Mouse (Mus musculus) intestine, embryonic 14.5 days (tissue): ENCODE measurements around the gene Srbd1. TPM values are rescaled to one million over a fixed set of nuclear protein-coding genes. Genes with fewer than 3 reads are reported as not detected.

ENCODE experiments used
- ATAC-seq: fragments of 200-750 bp; cut with Nextera tagmentation; replicated peaks from 2 replicates; pipeline ENCODE4 v1.8.0; 2017; ENCODE audit warnings: low read depth, moderate number of reproducible peaks, moderate TSS enrichment, moderate library complexity; ENCODE audit not compliant: low FRiP score, low TSS enrichment
- DNase-seq: peaks from one replicate; pipeline ENCODE4 v3.0.0-alpha.2; 2018; ENCODE audit warnings: low spot score
- H3K27ac ChIP-seq: fragments of 300-500 bp; sonication (generic); 2 replicates; pipeline ENCODE4 v1.5.1; 2014; ENCODE audit warnings: low read depth, mild to moderate bottlenecking, control low read depth
- H3K27me3 ChIP-seq: fragments of 300-500 bp; sonication (generic); replicated peaks from 2 replicates; pipeline ENCODE4 v1.6.1; 2014; ENCODE audit warnings: low read length, control low read depth; ENCODE audit not compliant: control insufficient read depth, insufficient read depth
- H3K36me3 ChIP-seq: fragments of 300-500 bp; sonication (generic); 2 replicates; pipeline ENCODE4 v1.6.1; 2014; ENCODE audit warnings: low read length, control low read depth; ENCODE audit not compliant: control insufficient read depth, insufficient read depth
- H3K4me1 ChIP-seq: fragments of 300-500 bp; sonication (generic); replicated peaks from 2 replicates; pipeline ENCODE4 v1.6.1; 2014; ENCODE audit warnings: low read length, control low read depth, mixed read lengths; ENCODE audit not compliant: control insufficient read depth, insufficient read depth
- H3K4me2 ChIP-seq: fragments of 300-500 bp; sonication (generic); 2 replicates; pipeline ENCODE4 v1.6.1; 2014; ENCODE audit warnings: low read length
- H3K4me3 ChIP-seq: fragments of 300-500 bp; sonication (generic); 2 replicates; pipeline ENCODE4 v1.5.1; 2014; ENCODE audit warnings: low read depth, low read length, control low read depth, mixed read lengths
- H3K9ac ChIP-seq: fragments of 300-500 bp; sonication (generic); 2 replicates; pipeline ENCODE4 v1.6.1; 2014; ENCODE audit warnings: mild to moderate bottlenecking, low read length
- H3K9me3 ChIP-seq: fragments of 300-500 bp; sonication (generic); 2 replicates; pipeline ENCODE4 v1.6.1; 2016; ENCODE audit warnings: low read length, control low read depth; ENCODE audit not compliant: control insufficient read depth
- WGBS: fragments of 180-500 bp; shearing (Covaris S2); extraction: QIAGEN DNeasy Blood & Tissue Kit; methylation state at CpG from one replicate; pipeline ENCODE4 v1.1.7; 2014; 5-methylcytosine and 5-hydroxymethylcytosine counted together
- polyA plus RNA-seq: library from polyadenylated mRNA; unstranded; fragments of >200 nt; fragmentation: Nextera tagmentation; extraction: Ambion mirVana; gene quantifications from 2 replicates; pipeline ENCODE4 v1.2.1, GENCODE M21; 2014

Srbd1 gene
- polyA plus RNA-seq, 1 experiment from 2014 or later = 7.5 TPM

DNA sequence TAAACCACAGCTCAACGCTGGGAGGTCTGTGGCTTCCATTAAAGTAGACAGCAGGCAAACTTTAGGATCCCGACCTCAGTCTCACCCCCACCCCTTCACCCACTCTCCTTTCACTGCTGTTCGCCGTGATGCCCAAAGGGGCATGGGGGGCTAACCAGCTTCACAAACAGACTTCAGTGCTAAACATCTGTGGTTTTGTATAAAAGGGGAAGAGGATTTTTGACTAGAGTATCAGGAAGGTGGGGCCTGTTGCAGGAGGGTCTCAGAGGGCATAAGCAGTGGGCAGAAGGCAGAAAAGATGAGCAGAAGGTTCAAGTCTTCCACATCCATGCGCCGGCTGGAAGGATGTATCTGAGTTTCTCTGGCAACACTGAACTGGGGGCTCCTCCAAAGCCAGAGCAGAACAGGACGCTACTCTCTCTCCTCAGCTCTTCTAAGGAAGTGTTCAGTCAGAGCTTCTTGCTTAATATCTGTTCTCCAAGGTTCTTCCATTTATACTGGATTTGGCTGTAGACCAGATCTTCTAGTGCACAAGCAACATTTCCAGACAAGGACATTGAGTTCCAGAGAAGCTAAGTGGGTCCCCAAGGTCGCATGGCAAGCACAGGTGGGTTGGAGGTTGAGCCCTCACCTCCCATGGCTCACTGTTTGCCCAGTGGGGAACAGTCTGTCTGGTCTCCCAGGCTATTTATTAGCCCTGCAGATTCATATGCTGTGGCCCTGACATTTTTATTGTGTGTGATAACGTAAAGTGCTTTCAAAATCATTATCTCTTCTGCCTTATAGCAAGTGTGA, 25.4 kb upstream of the Srbd1 start:
- H3K4me2 ChIP-seq = peak overlapping the region; percentile 98
- no peak overlapping the region for H3K27ac ChIP-seq
- no peak overlapping the region for H3K4me3 ChIP-seq
- no peaks in the 10 kb centered on the region for H3K9me3 ChIP-seq
- ATAC-seq (no peak), DNase-seq (peak; percentile 49)
- no peak overlapping the region for H3K9ac ChIP-seq
- 56% methylated on average over 9 of the region's 9 CpGs for WGBS
- peaks cover 29% of the 10 kb centered on the region for H3K4me1 ChIP-seq
- H3K36me3 ChIP-seq = peaks cover 5% of the 10 kb centered on the region; the same call in 1 of the 2 replicates
- no peaks in the 10 kb centered on the region for H3K27me3 ChIP-seq

DNA sequence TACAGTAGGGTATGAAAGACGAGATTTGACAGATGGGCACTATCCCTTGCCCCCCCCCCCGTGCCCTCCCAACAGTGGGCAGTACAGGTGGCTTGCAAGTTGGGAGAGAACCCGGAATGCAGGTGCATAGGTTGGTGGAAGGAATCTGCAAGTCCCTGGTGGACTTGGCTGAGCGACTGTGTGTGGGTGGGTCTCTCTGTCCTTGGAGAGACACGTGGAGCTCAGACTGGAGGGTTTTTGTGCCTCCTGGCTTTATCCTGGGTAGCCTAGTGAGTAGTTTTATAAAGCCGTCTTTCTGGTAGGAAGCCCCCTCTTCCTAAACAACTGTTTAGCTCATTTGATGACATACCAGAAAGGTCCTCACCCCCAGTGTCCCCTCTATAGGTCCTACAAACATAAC, 24.1 kb upstream of the Srbd1 start:
- H3K27ac ChIP-seq = no peak overlapping the region
- peaks cover 27% of the 10 kb centered on the region for H3K4me1 ChIP-seq
- peak overlapping the region; percentile 77 for H3K4me3 ChIP-seq
- no peak for ATAC-seq
- H3K9me3 ChIP-seq = no peaks in the 10 kb centered on the region
- WGBS = 18% methylated on average over 6 of the region's 6 CpGs
- H3K9ac ChIP-seq = peak overlapping the region; percentile 87
- H3K4me2 ChIP-seq = peak overlapping the region; percentile 98
- peak; percentile 55 for DNase-seq
- no peaks in the 10 kb centered on the region for H3K27me3 ChIP-seq
- H3K36me3 ChIP-seq = peaks cover 5% of the 10 kb centered on the region; the same call in 1 of the 2 replicates

DNA sequence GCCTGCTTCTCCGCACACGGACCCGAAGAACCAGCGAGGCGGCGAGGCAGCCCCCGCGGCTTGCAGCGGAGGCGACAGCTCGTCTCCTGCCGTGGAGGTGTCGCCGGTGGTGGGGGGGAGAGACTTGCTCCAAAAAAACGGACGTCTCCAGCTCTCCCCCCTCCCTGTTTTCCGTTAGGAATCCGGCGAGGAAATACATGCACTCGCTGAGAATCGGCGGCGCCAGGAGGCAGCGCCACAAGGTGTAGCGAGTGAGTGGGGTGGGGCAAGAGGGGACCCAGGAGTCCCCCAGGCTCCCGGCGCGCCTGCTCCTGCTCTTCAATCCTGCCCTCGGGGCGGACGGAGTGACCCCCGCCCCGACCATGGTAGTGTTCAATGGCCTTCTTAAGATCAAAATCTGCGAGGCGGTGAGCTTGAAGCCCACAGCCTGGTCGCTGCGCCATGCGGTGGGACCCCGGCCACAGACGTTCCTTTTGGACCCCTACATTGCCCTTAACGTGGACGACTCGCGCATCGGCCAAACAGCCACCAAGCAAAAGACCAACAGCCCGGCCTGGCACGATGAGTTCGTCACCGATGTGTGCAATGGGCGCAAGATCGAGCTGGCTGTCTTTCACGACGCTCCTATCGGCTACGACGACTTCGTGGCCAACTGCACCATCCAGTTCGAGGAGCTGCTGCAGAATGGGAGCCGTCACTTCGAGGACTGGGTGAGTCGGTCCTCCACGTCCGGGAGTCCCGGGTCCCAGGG, 23.4 kb upstream of the Srbd1 start:
- peaks cover 27% of the 10 kb centered on the region for H3K4me1 ChIP-seq
- no peaks in the 10 kb centered on the region for H3K27me3 ChIP-seq
- peak overlapping the region; percentile 87 for H3K9ac ChIP-seq
- H3K27ac ChIP-seq = peak overlapping the region; percentile 94; the same call in 1 of the 2 replicates
- ATAC-seq (no peak), DNase-seq (peak; percentile 78)
- peaks cover 5% of the 10 kb centered on the region; the same call in 1 of the 2 replicates for H3K36me3 ChIP-seq
- peak overlapping the region; percentile 98 for H3K4me2 ChIP-seq
- peak overlapping the region; percentile 77 for H3K4me3 ChIP-seq
- WGBS = under 1% methylated on average over 64 of the region's 64 CpGs
- no peaks in the 10 kb centered on the region for H3K9me3 ChIP-seq

GRCm38 (mm10) chr17:86167320-86168230, 22.6 kb upstream of the Srbd1 start, which contains the start of gene Prkce:
Prkce (plus strand) TSS chr17:86167785.
- Histone ChIP-seq H3K4me2 (peak within 1 kb of the TSS; percentile 98), H3K27me3 (no peaks in the 10 kb centered on the region), H3K36me3 (no peaks in the 10 kb centered on the region), H3K9me3 (no peaks in the 10 kb centered on the region), H3K4me3 (peak within 1 kb of the TSS; percentile 77), H3K27ac (peak within 1 kb of the TSS; percentile 94), H3K9ac (peak within 1 kb of the TSS; percentile 87), H3K4me1 (peaks cover 27% of the 10 kb centered on the region)
- DNase-seq (peak; percentile 85), ATAC-seq (peak; percentile 70)
- WGBS = under 1% methylated on average over 101 of the region's 115 CpGs

- WGBS = under 1% methylated on average over 46 of the region's 46 CpGs
- Histone ChIP-seq H3K4me2 (peak overlapping the region; percentile 98), H3K4me1 (peaks cover 27% of the 10 kb centered on the region), H3K9ac (peak overlapping the region; percentile 87), H3K9me3 (no peaks in the 10 kb centered on the region), H3K4me3 (peak overlapping the region; percentile 77), H3K36me3 (no peaks in the 10 kb centered on the region), H3K27ac (peak overlapping the region; percentile 94), H3K27me3 (no peaks in the 10 kb centered on the region)
- peak; percentile 59 for ATAC-seq
- DNase-seq = peak; percentile 92
Observed at GRCm38 (mm10) chr17:86166567-86167319, 21.8 kb upstream of the Srbd1 start.

- no peak for DNase-seq
- Histone ChIP-seq H3K4me2 (peak overlapping the region; percentile 98), H3K27me3 (no peaks in the 10 kb centered on the region), H3K9me3 (no peaks in the 10 kb centered on the region), H3K36me3 (no peaks in the 10 kb centered on the region), H3K9ac (peak overlapping the region; percentile 87), H3K4me3 (peak overlapping the region; percentile 77), H3K4me1 (peaks cover 27% of the 10 kb centered on the region), H3K27ac (peak overlapping the region; percentile 94)
- no peak for ATAC-seq
- WGBS = 2% methylated on average over 19 of the region's 19 CpGs
Observed at GRCm38 (mm10) chr17:86166051-86166566, 21.1 kb upstream of the Srbd1 start.

- peaks cover 14% of the 10 kb centered on the region for H3K4me1 ChIP-seq
- H3K4me3 ChIP-seq = no peak overlapping the region
- H3K27ac ChIP-seq = no peak overlapping the region
- WGBS = 74% methylated on average over 7 of the region's 7 CpGs
- H3K36me3 ChIP-seq = no peaks in the 10 kb centered on the region
- H3K4me2 ChIP-seq = no peak overlapping the region
- DNase-seq (no peak), ATAC-seq (no peak)
- H3K9ac ChIP-seq = no peak overlapping the region
- no peaks in the 10 kb centered on the region for H3K27me3 ChIP-seq
- H3K9me3 ChIP-seq = no peaks in the 10 kb centered on the region
Observed at GRCm38 (mm10) chr17:86164416-86164815, 19.4 kb upstream of the Srbd1 start.
